In the genomic region with DNA sequence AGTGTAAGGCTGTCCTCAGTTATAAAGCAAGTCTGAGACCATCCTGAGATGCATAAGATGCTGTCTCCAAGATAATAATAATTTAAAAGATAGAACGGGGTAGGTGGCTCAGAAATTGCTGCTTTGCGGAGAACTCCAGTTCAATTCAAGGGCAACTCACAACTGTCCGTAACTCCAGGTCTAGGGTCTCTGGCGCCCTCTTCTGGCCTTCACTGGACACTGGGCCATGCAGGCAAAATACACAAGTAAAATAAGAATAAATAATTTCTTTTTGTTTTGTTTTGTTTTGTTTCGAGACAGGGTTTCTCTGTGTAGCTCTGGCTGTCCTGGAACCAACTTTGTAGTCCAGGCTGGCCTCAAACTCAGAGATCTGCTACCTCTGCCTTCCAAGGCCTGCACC, we compare ENCODE assay signal across 9 mouse cellular contexts. TPM values are rescaled to one million over a fixed set of nuclear protein-coding genes. Genes with fewer than 3 reads are reported as not detected.
DNase-seq lines count a peak whose midpoint lies in the region; ATAC-seq and TF ChIP-seq lines count a peak whose summit lies in the region.
"Had no signal": no experiment of that assay in that cellular context is flagged by ENCODE, and none has a peak within 500 bp of the region (broad histone marks: within the 10 kb centered on the region; RNA-seq: fewer than 3 reads in every experiment).

No protein-coding gene starts in this region.

- H3K79me3 ChIP-seq in C2C12 (ENCODE audit: low read depth): no peaks in the 10 kb centered on the region

- no peak overlapping the region for H3K9ac ChIP-seq in intestine, embryonic 14.5 days (ENCODE audit: low read length)
- H3K9ac ChIP-seq in intestine, embryonic 16.5 days (ENCODE audit: low read depth, low read length): no peak overlapping the region

- H3K36me3 ChIP-seq in intestine, embryonic 14.5 days (ENCODE audit: control insufficient read depth, insufficient read depth, low read length): no peaks in the 10 kb centered on the region
- no peaks in the 10 kb centered on the region for H3K36me3 ChIP-seq in intestine, embryonic 16.5 days (ENCODE audit: control insufficient read depth, insufficient read depth, low read length)
- H3K36me3 ChIP-seq in C2C12 (ENCODE audit: control insufficient read depth, insufficient read depth): no peaks in the 10 kb centered on the region

- no peak for TF ChIP-seq POLR2A in olfactory bulb, adult 2 months (IDR thresholded peaks at IDR 0.05; ENCODE audit: insufficient read depth, low read depth, low read length)

- no peaks in the 10 kb centered on the region for H3K79me2 ChIP-seq in C2C12 (ENCODE audit: control insufficient read depth, insufficient read depth)

- H3K9me3 ChIP-seq in intestine, embryonic 14.5 days (ENCODE audit: control insufficient read depth, low read length): no peaks in the 10 kb centered on the region
- peaks cover 12% of the 10 kb centered on the region for H3K9me3 ChIP-seq in intestine, embryonic 16.5 days (ENCODE audit: control insufficient read depth, low read length)

- 15% methylated on average over 5 of the region's 5 CpGs for WGBS in intestine, embryonic 14.5 days
- 12% methylated on average over 5 of the region's 5 CpGs for WGBS in intestine, embryonic 16.5 days
- 22% methylated on average over 5 of the region's 5 CpGs for WGBS in olfactory bulb, adult 2 months

- no peak for ATAC-seq in intestine, embryonic 14.5 days (replicated peaks; ENCODE audit: low FRiP score, low TSS enrichment, low read depth)
- no peak for ATAC-seq in intestine, embryonic 16.5 days
- ATAC-seq in common myeloid progenitor, adult 5-6 weeks (replicated peaks; ENCODE audit: low read depth, poor library complexity, severe bottlenecking): peak; percentile 84
- ATAC-seq in erythroblast, adult 5-6 weeks (replicated peaks; ENCODE audit: low FRiP score, poor library complexity, severe bottlenecking): no peak; the same call in 1 of the 2 replicates

- peak; percentile 45 for TF ChIP-seq CTCF in C2C12 (IDR thresholded peaks at IDR 0.05; ENCODE audit: control insufficient read depth, insufficient read depth, insufficient read length)
- TF ChIP-seq CTCF in olfactory bulb, adult 2 months (IDR thresholded peaks at IDR 0.05; ENCODE audit: insufficient read depth, low read depth, low read length): 0 out of 2 replicates have a peak, but pooled peaks have one; percentile 27

- H3K27ac ChIP-seq in intestine, embryonic 14.5 days (ENCODE audit: low read depth): no peak overlapping the region
- H3K27ac ChIP-seq in intestine, embryonic 16.5 days (ENCODE audit: low read length): no peak overlapping the region
- H3K27ac ChIP-seq in olfactory bulb, adult 2 months (ENCODE audit: insufficient read depth, low read depth, low read length): no peak overlapping the region
- H3K27ac ChIP-seq: macrophage had no signal

- H3K4me3 ChIP-seq in intestine, embryonic 14.5 days (ENCODE audit: low read depth, low read length): no peak overlapping the region
- H3K4me3 ChIP-seq in intestine, embryonic 16.5 days (ENCODE audit: low read length): no peak overlapping the region
- no peak overlapping the region for H3K4me3 ChIP-seq in C2C12 (ENCODE audit: insufficient read depth, poor library complexity, severe bottlenecking)
- no peak overlapping the region for H3K4me3 ChIP-seq in olfactory bulb, adult 2 months (ENCODE audit: insufficient read depth, low read depth, low read length)

- no peak overlapping the region for H3K4me2 ChIP-seq in intestine, embryonic 14.5 days (ENCODE audit: low read length)
- no peak overlapping the region for H3K4me2 ChIP-seq in intestine, embryonic 16.5 days (ENCODE audit: low read depth, low read length)

- DNase-seq in intestine, embryonic 14.5 days (ENCODE audit: low spot score): peak; percentile 86
- peak; percentile 87 for DNase-seq in R1 (ENCODE audit: low read depth, low spot score)
- DNase-seq in kidney, postnatal 25 days: peak; percentile 77 to 89

- H3K4me1 ChIP-seq in intestine, embryonic 14.5 days (replicated peaks; ENCODE audit: control insufficient read depth, insufficient read depth, low read length): no peaks in the 10 kb centered on the region
- no peaks in the 10 kb centered on the region for H3K4me1 ChIP-seq in intestine, embryonic 16.5 days (ENCODE audit: control insufficient read depth, insufficient read depth, low read length)
- H3K4me1 ChIP-seq in olfactory bulb, adult 2 months (ENCODE audit: control insufficient read depth, insufficient read depth, low read length): peaks cover 2% of the 10 kb centered on the region; the same call in 1 of the 2 replicates

- no peaks in the 10 kb centered on the region for H3K27me3 ChIP-seq in intestine, embryonic 14.5 days (replicated peaks; ENCODE audit: control insufficient read depth, insufficient read depth, low read length)
- no peaks in the 10 kb centered on the region for H3K27me3 ChIP-seq in intestine, embryonic 16.5 days (replicated peaks; ENCODE audit: control insufficient read depth, insufficient read depth, low read length)
- no peaks in the 10 kb centered on the region for H3K27me3 ChIP-seq in C2C12 (ENCODE audit: control insufficient read depth, insufficient read depth, insufficient read length)

- H3ac ChIP-seq in C2C12 (ENCODE audit: control insufficient read depth, insufficient read length, low read depth): no peak overlapping the region

TF ChIP-seq in C2C12, 6 proteins besides CTCF, POLR2A, EP300 and RAD21:
- no peak for TF ChIP-seq FOSL1 (IDR thresholded peaks at IDR 0.05; ENCODE audit: insufficient read depth, low read length, poor library complexity, severe bottlenecking)
TF ChIP-seq in C2C12: peak in this region for 0.

RNA-seq across cellular contexts. Expression of a gene that starts 4.7 kb away (rescaled TPM):
- 1.2 and 1.4 TPM in 2 replicates for polyA plus RNA-seq in intestine, embryonic 14.5 days (2014; fragmentation: Nextera tagmentation; extraction: Ambion mirVana)
- polyA plus RNA-seq in intestine, embryonic 16.5 days (2015; fragmentation: Nextera tagmentation; extraction: Ambion mirVana): 1.6 and 1.7 TPM in 2 replicates
- polyA plus RNA-seq in C2C12 (2012; fragmentation: generic; extraction: Trizol): 0.13 TPM
- total RNA-seq in common myeloid progenitor, adult 5-6 weeks (2017): not detected in 2 replicates
- polyA plus RNA-seq in olfactory bulb, adult 2 months (2012; ENCODE audit: insufficient read depth, insufficient read length, low replicate concordance, missing spikeins): not detected in 2 replicates
- total RNA-seq in erythroblast, adult 5-6 weeks (2015; ENCODE audit: low replicate concordance): not detected in 2 replicates
- total RNA-seq in erythroblast, adult 5-6 weeks (2017; ENCODE audit: low replicate concordance): 0.42 TPM in 1 of 2 replicates, not detected in the other

RNA-seq across cellular contexts. Expression of a gene that starts 7.7 kb away (rescaled TPM):
- 28.4 and 32.5 TPM in 2 replicates for polyA plus RNA-seq in intestine, embryonic 14.5 days (2014; fragmentation: Nextera tagmentation; extraction: Ambion mirVana)
- 61.6 and 69.2 TPM in 2 replicates for polyA plus RNA-seq in intestine, embryonic 16.5 days (2015; fragmentation: Nextera tagmentation; extraction: Ambion mirVana)
- 9.0 TPM for polyA plus RNA-seq in C2C12 (2012; fragmentation: generic; extraction: Trizol)
- total RNA-seq in common myeloid progenitor, adult 5-6 weeks (2017): 16.4 and 18.4 TPM in 2 replicates
- not detected in 2 replicates for polyA plus RNA-seq in olfactory bulb, adult 2 months (2012; ENCODE audit: insufficient read depth, insufficient read length, low replicate concordance, missing spikeins)
- total RNA-seq in erythroblast, adult 5-6 weeks (2015; ENCODE audit: low replicate concordance): 3.1 and 3.3 TPM in 2 replicates
- 1.5 and 3.9 TPM in 2 replicates for total RNA-seq in erythroblast, adult 5-6 weeks (2017; ENCODE audit: low replicate concordance)

RNA-seq across cellular contexts. Expression of a gene that starts 45.4 kb away (rescaled TPM):
- polyA plus RNA-seq in intestine, embryonic 14.5 days (2014; fragmentation: Nextera tagmentation; extraction: Ambion mirVana): 0.19 and 0.26 TPM in 2 replicates
- 7.4 and 10.6 TPM in 2 replicates for polyA plus RNA-seq in intestine, embryonic 16.5 days (2015; fragmentation: Nextera tagmentation; extraction: Ambion mirVana)
- polyA plus RNA-seq in C2C12 (2012; fragmentation: generic; extraction: Trizol): not detected
- not detected in 2 replicates for total RNA-seq in common myeloid progenitor, adult 5-6 weeks (2017)
- polyA plus RNA-seq in olfactory bulb, adult 2 months (2012; ENCODE audit: insufficient read depth, insufficient read length, low replicate concordance, missing spikeins): not detected in 2 replicates
- total RNA-seq in erythroblast, adult 5-6 weeks (2015; ENCODE audit: low replicate concordance): not detected in 2 replicates
- total RNA-seq in erythroblast, adult 5-6 weeks (2017; ENCODE audit: low replicate concordance): not detected in 2 replicates
- polyA plus RNA-seq: macrophage had no signal
